Mouse (Mus musculus): ENCODE results near the gene Srp68. TPM values are rescaled to one million over a fixed set of nuclear protein-coding genes. Genes with fewer than 3 reads are reported as not detected.

The Srp68 gene
- total RNA-seq (2022) = 10 to 100 TPM; 75.4 to 88.7 (median 83.0) TPM

DNA sequence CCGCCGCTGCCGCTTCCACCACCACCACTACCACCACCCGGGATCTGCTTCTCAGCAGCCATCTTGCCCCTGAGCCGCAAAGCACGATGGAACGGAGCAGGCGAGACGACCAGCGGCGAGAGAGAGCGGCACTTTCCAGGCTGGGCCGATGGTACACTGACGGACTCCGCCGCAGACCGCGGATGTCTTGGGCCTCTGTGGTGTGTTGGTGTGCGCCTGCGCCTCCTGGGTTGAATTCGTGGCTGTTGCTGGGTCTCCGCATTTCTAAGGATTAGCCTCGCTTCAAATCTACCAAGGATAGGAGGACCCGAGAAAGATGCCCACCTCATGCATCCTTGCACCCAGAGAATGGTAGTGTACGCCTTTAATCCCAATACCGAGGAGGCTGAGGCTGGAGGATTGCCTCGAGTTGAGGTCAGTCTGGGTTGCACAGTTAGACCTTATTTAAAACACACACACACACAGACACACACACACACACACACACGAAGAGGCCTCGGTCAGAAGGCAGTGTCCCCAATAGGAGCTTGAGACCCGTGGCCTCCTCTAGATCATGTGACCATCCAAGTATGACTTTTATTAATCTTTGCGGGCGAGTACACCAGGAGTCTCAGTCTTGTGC lies at the start of gene Srp68:
TSS of gene Srp68 (minus strand) at position 173 of the 622 bp plus-strand sequence.
- peak; percentile 90 for DNase-seq

DNA sequence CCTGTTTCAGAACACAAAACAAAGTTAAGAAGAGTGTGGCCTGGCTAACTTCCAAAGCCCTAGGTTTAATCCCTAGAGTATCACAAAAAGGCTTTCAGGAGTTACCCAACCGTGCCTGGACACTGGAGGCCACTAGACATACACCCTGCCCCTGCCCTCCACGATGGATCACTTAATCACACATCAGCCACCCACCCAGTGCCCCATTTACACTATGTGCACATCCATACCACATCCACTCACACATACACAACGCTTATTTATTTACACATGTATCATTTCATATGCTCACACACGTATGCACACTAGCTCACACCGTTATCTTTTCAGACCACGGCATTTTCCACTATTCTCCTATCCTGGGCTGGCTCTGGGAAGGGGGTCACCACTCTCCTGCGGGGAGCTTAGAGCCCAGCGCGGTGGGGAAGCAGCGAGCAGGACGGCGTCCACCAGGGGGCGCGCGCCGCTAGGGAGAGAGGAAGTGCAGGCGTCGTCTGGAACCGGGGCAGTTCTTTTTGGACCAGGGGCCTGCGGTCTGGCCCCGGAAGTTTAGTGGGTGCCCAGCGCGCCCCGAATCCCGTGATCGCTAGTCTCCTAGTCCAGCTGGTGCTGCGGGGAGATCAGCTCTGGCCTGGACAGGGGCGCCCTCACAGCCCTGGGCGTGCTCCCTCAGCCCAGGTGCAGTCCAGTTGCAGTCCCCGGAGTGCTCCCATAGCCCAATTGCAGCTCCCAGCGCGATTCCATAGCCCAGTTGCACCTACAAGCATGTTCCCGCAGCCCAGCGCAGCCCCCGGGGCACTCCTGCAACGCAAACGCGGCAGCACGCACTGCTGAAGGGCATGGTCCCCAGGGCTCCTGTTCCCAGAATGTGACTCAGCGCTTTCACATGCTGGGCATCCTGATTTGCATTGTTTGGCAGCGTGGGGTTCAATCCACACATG lies 45.0 kb upstream of the Srp68 start:
- peak; percentile 66 for DNase-seq

DNA sequence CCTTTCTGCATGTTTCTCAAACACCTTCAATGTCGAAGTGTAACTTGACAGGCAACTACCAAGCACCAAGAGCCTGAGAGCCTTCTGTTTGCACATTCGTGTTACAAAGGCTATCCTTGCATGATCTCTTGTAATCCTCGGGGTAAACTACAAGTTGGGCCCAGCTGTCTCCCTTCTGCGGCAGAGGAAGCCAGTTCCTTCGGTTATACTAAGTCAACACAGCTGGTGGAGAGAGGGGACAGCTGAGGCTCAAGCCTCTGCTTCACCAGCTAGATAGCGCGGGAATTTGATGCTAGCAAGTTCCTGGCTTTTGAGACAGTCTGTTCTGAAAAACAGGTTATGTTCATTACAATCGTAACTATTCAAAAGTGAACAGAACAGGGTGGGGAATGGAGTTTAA lies 38.3 kb upstream of the Srp68 start:
- DNase-seq = no peak

DNA sequence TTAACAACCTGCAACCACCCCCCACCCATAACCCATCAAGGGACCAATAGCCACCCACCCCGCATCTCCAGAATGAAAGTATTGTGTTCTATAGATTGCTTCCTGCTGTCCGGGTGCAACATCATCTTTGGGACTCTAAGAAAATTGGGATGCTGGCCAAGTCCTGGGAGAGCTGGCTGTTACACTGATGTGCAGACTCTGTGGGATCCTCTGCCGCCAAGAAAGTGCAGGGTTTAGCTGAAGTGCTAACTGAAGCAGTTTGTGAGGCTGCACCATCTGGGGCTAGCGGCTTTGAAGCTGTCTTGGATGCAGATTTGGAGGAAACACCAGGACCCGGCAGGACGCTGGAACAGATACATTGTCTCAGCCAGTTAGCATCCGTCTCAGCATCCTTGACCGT lies 37.2 kb upstream of the Srp68 start:
- DNase-seq = no peak

DNA sequence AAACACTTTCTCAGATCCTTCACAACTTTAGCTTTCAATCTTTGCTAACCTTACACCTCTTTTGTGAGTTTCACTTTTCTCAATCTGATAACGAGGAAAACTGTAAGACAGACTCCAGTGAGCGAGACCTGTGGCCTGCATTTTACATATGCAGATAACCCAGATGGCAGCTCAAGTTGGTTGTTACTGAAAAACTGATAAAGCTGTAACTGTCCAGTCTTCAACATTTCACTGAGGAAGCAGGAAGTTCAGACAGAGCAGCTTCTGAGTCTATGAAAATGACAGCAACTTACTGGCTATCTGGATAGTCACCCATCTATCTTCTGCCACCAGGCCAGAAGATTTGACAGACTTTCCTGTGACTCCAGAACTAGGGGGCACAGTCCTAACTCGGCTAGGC lies 35.6 kb upstream of the Srp68 start:
- DNase-seq = no peak

DNA sequence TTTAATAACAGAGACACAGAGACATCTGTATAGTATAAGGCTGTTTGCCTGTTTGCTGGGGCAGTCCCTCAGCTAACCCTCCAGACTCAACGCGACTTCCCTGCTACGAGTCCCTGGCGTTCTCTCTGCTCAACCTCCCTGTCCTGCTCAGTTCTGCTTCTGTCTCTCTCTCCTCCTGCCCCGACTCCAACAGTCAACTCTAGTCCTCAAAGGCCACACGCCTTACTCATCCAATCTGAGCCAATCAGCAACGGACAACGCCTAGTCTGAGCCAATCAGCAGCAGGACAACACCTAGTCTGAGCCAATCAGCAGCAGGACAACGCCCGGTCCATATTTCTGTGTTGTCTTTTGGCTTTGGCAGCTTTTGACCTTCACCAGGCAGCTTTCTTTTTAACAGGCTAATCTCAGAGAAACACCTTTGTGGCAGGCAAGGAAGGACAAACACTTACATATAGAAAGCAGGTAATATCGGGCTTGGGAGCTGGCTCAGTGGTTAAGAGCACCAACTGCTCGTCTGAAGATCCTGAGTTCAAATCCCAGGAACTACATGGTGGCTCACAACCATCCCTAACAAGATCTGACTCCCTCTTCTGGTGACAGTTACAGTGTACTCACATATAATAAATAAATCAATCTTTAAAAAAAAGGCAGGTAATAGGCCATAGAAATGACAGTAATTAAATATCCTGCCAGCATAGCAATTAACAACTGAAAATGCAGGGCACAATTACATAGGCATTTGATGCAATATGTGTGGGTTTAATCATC lies 33.9 kb upstream of the Srp68 start:
- DNase-seq = no peak

DNA sequence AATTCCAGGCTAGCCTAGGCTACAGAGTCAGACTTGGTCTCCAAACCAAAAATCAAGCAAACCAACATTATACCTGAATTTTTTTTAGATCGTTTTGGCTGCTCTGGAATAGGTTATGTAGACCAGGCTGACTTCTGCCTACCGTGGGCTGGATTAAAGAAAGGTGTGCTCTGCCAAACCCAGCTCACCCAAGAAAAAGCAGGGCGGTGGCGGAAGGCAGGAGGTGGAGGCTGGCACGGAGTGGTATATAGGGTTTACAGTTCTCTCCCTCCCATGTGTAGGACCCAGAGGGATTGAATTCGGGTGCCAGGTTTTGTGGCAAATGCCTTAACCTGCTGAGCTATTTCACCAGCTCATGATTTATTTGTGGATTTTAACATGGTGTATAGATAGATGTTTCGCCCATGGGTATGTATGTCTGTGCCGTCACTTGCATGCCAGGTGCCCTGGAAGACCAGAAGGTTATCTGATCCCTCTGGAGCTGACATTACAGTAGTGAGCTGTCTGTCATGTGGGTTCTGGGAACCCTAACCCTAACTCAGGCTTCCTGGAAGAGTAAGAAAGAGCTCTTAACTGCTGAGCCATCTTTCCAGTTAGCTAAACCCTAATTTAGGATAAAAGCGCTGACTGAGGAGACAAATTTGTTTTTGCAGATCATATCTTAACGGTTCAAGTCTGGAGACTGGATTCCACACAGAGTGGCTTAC lies 33.2 kb upstream of the Srp68 start, which contains the start of gene Exoc7:
TSS of gene Exoc7 (minus strand) at position 215 of the 707 bp plus-strand sequence.
- no peak for DNase-seq

DNA sequence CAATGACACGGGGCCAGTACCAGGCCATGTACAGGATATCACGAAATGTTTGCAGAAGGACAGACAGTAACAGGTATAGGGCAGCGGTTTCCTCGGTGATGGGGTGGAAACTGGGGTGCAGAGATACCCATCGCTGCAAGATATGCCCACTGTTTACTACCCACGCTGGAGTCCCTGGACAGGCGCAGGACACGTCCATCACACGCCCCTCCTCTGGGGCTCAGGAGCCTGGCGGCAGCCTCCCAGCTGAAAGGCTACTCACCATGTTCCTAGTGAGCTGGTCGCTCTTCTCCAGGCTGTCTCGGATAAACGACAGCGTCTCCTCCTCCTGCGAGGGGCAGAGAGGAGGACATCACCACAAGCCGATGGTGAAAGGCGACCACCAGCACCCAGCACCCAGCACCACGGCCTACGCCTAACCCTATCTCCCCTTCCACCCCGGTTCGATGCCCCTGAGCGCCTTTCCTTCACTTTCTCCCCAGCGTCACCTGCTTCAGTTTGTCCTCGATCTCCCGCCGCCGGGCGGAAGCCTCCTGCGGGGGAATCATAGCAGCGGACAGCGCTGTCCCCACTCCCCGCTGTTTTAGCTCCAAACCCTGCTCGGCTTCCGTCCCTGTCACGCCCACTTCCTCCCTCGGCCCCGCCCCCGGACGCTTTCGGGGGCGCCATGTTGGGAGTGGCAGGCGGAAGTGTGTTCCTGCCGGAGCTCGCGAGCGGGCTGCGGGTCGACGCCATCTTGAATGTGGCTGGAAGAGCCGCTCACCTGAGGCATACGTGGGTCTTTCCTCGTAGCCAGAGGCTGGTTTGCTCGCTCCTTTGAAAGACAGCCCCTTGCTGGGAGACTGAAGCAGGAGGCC lies 32.3 kb upstream of the Srp68 start:
- DNase-seq = peak; percentile 81

DNA sequence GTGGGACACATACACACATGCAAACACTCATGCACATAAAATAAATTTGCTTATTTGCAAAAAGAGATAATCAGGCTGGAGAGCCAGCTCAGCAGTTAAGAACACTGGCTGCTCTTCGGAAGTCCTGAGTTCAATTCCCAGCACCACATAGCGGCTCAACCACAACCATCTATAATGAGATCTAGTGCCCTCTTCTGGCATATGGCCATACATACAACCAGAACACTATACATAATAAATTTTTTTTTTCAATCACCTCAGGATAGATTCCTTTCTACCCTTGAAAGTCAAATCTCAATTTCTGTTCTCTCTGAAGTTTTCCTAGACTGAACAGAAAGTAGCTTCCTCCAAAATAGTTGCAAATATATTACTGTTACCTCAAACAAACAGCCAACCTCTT lies 31.4 kb upstream of the Srp68 start:
- DNase-seq = no peak

DNA sequence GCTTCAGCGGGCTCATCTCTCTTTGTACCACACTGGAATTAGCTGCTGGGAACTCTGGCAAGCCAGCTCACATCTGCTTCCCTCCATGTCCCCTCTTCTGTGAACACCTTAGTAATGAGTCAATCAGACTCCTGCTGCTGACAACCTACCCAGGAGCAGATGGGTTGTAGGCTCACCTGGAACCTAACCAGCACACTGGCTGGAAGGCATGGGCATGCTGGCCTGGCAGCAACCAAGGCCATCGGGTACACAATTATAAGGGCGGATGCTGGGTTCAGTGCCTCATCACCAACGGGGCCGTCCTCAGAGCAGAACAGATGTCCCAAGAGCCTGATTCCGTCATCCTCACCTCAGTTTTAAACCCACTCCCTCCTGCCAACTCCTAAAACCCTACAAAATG lies 24.6 kb upstream of the Srp68 start:
- no peak for DNase-seq

DNA sequence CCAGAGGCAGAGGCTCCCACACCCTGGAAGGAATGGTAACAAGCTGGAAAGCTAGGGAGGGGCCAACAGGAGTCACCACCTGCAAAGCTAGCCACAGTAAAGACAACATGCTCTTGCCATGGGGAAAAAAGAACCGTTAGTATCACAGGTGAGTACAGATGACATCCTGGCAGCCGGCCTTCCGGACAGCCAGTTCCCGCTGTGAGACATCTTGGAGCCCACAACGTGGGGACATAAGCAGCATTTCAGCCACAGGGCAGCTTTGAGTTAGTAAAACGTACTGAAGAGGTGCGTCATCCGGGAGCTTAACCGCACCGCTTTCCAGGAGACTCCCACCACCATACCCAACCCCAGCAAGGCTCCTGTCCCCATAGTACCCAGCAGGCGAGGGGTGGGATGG lies 24.2 kb upstream of the Srp68 start:
- DNase-seq = no peak

DNA sequence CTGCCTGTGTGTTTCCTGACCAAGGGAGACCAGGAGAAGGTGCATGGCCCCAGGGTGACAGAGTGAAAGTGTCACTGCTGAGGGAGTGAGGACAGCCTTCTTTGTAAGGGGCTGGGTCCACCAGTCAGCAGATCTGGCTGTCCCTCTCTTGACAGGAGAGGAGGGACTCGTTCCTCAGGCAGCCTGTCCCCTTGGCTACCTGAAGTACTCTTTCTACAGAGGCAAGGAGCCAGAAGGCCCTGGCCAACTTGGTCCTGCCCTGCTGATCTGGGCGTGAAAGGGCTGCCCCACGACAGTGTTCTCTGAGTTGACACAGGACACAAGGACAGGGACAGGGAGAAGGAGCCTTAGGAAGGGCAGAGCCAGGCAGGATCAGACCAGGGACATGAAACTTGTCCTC lies 23.0 kb upstream of the Srp68 start:
- DNase-seq = no peak

DNA sequence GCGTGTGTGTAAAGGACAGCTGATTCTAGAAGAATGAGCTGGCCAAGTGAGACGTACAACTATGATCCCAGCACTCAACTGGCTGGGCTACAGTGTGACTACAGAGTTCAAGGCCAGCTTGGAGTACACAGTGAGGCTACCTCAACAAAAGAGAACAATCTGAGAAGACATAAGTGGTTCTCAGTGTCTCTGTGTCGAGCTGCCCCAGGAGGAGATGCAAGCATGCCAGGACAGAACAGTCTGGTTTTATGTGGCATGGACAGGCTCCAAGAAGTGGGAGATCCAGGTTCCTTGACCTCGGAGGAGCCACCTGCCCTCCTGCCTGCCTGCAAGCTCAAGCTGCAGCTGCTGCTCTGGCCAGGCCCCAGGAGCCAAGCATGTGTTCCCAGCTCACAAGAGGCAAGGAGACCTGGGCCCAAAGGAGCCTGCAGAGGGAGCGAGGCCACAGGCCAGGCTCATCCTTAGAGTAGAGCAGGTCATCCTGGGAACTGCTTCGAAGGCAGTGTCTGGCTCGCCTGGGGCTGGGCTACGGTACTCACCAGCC lies 22.2 kb upstream of the Srp68 start:
- DNase-seq = no peak

DNA sequence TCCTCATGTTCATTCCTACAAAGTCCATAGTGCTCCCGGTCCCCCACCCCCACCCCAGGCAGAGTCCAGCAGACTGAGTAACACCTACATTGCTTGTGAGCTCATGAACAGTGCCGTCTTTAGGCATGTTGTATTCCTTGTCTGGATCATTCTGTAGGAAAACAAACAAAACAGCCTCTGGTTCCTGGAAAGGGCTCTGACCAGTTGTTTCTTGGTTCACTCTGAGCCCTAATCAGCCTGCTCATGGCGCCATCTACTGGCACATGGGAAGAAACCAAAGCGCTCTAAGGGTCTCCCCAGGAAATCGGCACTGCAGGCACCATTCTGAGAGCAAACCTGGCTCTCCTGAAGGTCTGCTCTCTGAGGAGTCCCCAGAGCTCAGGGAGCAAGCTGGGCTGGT lies 20.3 kb upstream of the Srp68 start:
- DNase-seq = no peak

DNA sequence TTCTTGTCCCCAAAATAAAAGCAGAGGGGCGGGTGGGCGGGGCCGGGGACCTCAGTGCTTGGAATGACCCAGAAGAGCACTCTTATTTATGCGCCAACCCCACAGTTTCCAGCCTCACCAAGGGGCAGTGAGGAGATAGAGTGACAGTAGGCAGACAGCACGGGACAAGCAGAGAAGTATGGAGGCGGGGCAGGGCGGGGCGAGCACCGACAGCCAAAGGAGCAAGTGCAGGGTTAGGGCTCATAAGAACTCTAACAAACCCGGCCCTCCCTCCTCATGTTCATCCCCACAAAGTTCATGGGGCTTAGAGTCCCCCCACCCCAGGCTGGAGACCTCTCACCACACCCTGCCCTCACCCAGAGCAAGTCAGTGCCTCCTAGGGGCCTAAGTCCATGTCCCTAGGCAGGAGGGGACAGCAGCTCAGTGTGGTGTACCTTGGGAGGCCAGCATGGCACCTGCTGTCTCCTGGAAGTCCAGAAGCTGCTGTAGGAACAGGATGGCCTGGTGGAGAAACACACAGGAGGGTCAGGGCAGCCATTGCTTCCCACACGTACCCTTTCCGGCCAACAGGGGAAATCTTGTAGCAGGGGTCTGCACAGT lies 19.6 kb upstream of the Srp68 start:
- DNase-seq = no peak

DNA sequence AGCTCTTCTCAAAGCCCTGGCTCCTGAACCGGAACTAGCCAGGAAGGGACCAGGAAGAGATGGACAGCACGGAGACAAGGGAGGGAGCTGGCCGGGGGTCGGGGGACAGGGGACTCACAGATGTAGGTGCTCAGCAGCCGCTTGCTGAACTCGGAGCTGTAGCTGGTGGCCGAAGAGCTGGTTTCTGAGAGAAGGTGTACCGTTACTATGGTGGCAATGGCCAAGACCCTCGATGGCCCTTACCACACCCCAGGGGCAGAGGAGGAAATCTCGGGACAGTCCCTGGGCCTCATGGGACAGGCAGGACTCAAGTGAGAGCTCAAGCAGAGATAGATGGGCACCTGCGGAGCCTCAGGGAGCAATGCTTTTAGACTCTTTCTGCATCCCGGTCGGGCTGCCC lies 18.4 kb upstream of the Srp68 start:
- DNase-seq = no peak

DNA sequence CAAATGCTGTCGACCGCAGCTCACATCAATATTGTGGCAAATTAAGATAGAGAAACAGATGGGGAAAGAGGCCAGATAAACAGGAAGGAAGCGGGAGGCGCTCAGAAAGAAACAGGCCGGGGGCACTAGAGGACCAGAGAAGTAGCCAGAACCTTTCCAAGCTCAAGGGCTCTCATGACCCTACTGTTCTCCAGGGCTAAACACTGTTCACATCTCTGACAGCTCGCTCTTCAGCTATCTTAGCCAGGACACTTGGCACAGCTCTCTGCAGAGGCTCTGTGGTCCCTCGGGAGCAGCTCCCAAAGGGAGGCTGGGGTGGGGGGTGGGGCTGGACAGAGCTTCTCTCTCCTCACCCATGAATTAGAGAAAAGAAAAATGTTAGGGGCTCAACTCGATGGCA lies 16.5 kb upstream of the Srp68 start:
- no peak for DNase-seq

DNA sequence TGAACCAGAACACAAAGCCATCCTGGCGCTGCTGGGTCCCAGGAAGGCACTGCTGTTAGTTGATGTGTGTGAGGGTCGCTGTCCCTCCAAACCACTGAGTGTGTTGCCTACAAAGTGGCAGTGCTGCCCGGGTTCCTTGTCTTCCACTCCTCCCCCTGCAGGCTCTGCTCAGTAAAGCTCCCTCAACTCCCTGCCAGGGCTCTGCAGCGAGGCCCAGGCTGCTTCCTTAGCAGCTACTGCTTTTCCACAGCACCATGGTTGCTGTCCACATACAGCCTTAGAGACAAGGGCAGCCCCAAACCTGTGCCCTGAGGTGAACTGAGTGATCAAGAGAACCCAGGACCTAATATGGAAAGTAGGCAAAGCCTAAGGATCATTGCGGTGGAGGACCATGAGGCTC lies 13.3 kb upstream of the Srp68 start:
- no peak for DNase-seq

DNA sequence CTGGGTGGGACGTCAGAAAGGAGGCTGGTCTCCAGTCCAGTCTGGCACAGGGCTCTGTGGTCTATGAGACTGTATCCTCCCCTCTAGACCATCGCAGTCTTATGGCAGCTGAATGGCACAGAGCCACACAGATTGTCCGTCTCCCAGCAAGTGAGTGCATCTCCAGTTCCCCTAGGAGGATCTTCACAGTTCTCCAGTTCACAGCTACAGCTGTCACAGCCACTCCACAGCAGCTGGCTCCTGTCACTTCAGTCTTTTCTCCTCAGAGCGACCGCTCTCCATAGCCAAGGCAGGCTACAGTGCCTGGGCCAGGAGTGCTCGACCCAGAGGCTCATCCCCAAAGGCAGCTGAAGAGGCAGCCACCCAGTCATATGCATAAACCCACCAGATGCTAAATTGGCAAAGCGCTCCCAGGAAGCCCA lies 11.8 kb upstream of the Srp68 start:
- DNase-seq = no peak

DNA sequence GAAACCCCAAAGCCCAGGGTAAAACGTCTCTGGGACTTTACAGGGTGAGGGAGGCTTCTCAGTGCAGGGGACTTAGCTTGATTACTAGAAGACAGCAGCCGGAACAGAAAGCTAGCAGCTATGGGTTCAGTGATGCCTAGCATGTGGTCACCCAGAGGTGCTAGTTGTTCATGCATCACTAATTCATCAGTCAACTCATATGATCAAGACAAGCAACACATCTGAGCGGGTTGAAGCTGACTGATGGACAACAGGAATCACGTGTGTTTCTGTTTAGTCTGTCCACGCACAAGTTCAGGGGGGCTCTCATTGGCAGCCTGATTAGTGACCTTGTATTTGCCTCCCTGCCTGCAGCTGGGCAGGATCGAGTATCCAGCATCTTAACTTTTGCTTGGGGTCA lies 10.0 kb upstream of the Srp68 start:
- no peak for DNase-seq
